Mouse (Mus musculus) embryonic fibroblast, embryonic 13.5 days (primary cell): ENCODE results near the gene Dtx1. TPM values are rescaled to one million over a fixed set of nuclear protein-coding genes. Genes with fewer than 3 reads are reported as not detected.

Experiments used
- H3K27ac ChIP-seq: 2 replicates; pipeline ENCODE4 v1.5.1; 2012; ENCODE audit warnings: low read length, control low read depth, inconsistent platforms; ENCODE audit not compliant: insufficient read depth
- H3K4me1 ChIP-seq: 2 replicates; pipeline ENCODE4 v1.6.1; 2011; ENCODE audit warnings: low read length; ENCODE audit not compliant: control insufficient read depth, insufficient read depth
- H3K4me3 ChIP-seq: 2 replicates; pipeline ENCODE4 v1.5.1; 2011; ENCODE audit warnings: mild to moderate bottlenecking, control low read depth, low read length; ENCODE audit not compliant: insufficient read depth
- CTCF ChIP-seq: IDR thresholded peaks from 2 replicates; pipeline ENCODE4 v1.5.1; 2011; ENCODE audit warnings: mild to moderate bottlenecking, control low read depth, low read length, moderate library complexity, borderline replicate concordance; ENCODE audit not compliant: insufficient read depth
- POLR2A ChIP-seq: IDR thresholded peaks from 2 replicates; pipeline ENCODE4 v1.6.1; 2011; ENCODE audit warnings: low read depth, mild to moderate bottlenecking, control low read depth, low read length, moderate library complexity
- polyA plus RNA-seq: library from polyadenylated mRNA; stranded (reverse); fragments of >200 nt; gene quantifications from 2 replicates; pipeline ENCODE4 v1.2.4, GENCODE M21; 2011; ENCODE audit warnings: low read depth; ENCODE audit not compliant: missing spikeins, insufficient read length

Dtx1 gene
- not detected in 2 replicates for polyA plus RNA-seq

DNA sequence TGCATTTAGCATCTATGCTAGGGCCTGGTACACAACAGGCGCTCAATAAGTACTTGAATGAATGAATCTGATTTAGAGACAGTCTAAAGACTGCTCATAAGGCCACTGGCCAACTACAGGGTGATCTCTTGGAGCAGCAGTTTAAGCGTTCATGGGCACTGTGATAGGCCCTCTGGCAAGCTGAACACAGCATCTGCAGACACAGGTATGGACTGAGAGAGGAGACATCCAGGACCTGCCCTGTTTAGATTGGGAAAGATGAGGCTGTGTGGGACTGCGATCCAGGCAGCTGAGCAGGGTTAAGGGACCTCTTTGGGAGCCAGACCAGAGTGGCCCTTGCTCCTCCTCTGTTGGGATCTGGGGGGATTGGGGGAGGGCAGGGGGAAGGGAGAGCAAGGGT is at the start of gene Dtx1:
Gene Dtx1 (minus strand): TSS at position 101 of the 400 bp plus-strand sequence.
- TF ChIP-seq CTCF (no peak), POLR2A (no peak)
- Histone ChIP-seq H3K27ac (no peak within 1 kb of the TSS), H3K4me3 (peak within 1 kb of the TSS; percentile 14; the same call in 1 of the 2 replicates), H3K4me1 (no peaks in the 10 kb centered on the region)

GRCm38 (mm10) chr5:120754215-120754614 is 42.5 kb upstream of the Dtx1 start:
- Histone ChIP-seq H3K4me3 (no peak overlapping the region), H3K4me1 (no peaks in the 10 kb centered on the region), H3K27ac (no peak overlapping the region)
- no peak for TF ChIP-seq POLR2A
- no peak for TF ChIP-seq CTCF

DNA sequence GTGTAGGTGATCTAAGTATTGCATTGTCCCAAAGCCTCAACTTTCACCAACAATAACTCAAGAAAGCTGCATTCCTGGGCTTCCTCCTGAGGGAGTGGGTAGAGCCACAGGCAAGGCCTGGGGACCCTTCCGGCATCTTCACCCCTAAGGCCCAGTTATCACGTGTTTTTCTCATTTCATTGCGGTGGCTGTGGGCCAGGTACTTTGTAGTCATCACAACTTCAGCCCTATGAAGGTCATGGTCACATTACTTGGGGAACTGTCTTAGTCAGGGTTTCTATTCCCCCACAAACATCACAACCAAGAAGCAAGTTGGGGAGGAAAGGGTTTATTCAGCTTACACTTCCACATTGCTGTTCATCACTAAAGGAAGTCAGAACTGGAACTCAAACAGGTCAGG is 41.1 kb upstream of the Dtx1 start:
- no peaks in the 10 kb centered on the region for H3K4me1 ChIP-seq
- H3K27ac ChIP-seq, result no peak overlapping the region
- TF ChIP-seq CTCF (no peak), POLR2A (no peak)
- H3K4me3 ChIP-seq, result no peak overlapping the region

DNA sequence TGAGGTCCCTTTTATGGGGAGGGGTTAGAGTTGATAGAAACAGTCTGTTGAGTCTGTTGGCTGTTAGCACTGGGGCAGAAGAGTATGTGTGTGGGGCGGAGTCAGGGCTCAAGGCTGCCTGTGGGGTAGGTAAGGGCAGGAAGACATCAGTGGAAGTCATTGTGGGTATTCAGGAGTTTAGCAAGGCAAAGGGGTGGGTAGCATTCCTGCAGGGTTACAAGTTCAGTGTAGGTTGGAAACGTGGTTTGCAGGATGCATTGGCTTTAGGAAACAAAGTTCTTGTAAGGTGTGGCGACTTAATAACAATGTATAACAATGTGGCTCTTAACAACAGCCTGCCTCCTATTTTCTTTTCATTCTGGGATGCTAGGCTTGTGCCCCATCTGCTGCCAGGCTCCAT is 39.5 kb upstream of the Dtx1 start:
- no peak for TF ChIP-seq POLR2A
- TF ChIP-seq CTCF, result no peak
- Histone ChIP-seq H3K4me3 (no peak overlapping the region), H3K4me1 (no peaks in the 10 kb centered on the region), H3K27ac (no peak overlapping the region)

DNA sequence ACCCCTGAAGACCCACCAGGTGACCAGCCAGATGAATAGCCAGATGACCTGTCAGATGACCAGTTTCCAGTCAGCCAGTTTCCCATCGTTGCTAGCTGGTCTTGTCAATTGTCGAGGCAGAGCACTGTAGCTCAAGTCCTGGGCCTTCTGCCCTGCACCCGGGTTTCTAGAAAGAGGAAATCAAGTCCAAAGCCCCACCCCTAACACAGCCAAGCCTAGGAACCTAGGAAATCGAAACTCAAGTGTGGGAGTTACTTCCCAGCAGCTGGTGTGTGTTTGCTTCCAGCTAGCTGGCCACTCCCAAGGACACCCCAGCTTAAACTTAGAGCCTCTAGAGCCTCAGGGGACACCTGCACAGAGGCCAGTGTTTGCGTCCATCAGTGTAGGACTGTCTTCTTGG is 38.0 kb upstream of the Dtx1 start, which contains the start of gene Oas2:
Gene Oas2 (minus strand): TSS at position 166 of the 400 bp plus-strand sequence.
- TF ChIP-seq CTCF (no peak), POLR2A (no peak)
- Histone ChIP-seq H3K4me1 (no peaks in the 10 kb centered on the region), H3K4me3 (no peak within 1 kb of the TSS), H3K27ac (no peak within 1 kb of the TSS)

DNA sequence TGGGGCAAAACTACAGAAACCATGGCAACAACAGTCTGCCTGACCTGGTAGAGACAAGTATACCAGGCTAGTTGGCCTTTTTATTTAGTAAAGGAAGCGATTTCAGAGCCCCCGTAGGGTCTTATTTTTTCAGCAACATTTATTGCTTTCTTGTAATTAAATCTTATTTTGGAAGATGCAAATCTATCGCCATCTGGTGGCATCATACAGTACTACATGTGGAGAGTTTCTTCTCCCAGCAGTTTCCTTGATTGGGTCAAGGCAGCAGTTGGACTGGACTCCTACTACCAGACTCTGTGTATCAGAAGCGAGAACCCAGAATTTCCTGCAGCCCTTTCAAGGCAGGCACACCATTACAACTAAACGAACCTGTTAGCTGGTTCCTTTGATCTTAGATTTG is 34.7 kb upstream of the Dtx1 start:
- no peak overlapping the region for H3K4me3 ChIP-seq
- no peak for TF ChIP-seq CTCF
- TF ChIP-seq POLR2A, result no peak
- no peaks in the 10 kb centered on the region for H3K4me1 ChIP-seq
- no peak overlapping the region for H3K27ac ChIP-seq

GRCm38 (mm10) chr5:120742125-120742524 is 30.4 kb upstream of the Dtx1 start:
- Histone ChIP-seq H3K4me1 (no peaks in the 10 kb centered on the region), H3K27ac (no peak overlapping the region), H3K4me3 (no peak overlapping the region)
- TF ChIP-seq POLR2A (no peak), CTCF (peak; percentile 16; the same call in 1 of the 2 replicates)

- TF ChIP-seq POLR2A, result no peak
- no peak for TF ChIP-seq CTCF
- H3K4me1 ChIP-seq, result no peaks in the 10 kb centered on the region
- no peak overlapping the region for H3K4me3 ChIP-seq
- no peak overlapping the region for H3K27ac ChIP-seq
These were observed 22.8 kb upstream of the Dtx1 start for GRCm38 (mm10) chr5:120734380-120734990.

DNA sequence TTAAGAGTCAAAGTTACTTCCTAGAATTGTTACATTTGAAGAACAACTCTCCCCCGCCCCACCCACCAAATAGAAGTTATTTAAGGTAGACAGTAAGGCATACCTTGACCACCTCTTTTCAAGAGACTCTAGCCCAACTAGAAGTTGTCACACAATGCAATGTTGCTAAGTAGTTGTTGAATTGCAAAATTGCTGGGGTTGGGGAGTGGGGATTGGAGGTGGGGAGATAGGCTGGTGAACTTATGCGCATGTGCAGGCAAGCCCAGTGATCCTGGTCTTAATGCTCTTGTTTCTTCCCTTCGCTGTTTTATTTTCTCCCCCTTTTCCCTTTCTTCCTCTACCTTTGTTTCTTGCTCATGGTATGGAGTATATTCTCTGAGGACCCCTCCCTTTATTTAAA is 22.0 kb upstream of the Dtx1 start:
- no peak overlapping the region for H3K4me3 ChIP-seq
- TF ChIP-seq POLR2A (no peak), CTCF (no peak)
- no peaks in the 10 kb centered on the region for H3K4me1 ChIP-seq
- H3K27ac ChIP-seq, result no peak overlapping the region

DNA sequence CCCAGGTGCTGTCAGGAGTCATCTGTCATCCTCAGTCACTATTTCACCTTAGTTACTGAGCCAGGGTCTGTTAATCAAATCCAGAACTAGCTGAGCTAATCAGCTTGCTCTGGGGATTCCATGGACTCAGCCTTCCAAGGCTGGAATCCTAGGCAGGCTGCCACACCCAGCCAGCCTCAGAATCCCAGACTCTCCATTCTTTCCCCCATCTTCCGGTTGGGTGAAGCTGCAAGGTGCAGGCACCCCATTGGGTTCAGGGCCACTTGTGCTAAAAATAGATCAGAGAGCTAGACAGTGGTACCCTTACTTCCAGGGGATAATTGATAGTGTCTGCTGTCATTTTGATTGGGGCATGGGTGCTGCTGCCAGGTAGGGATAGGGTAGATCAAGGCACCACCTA is 21.0 kb upstream of the Dtx1 start:
- TF ChIP-seq POLR2A (no peak), CTCF (no peak)
- Histone ChIP-seq H3K4me3 (no peak overlapping the region), H3K27ac (no peak overlapping the region), H3K4me1 (no peaks in the 10 kb centered on the region)

DNA sequence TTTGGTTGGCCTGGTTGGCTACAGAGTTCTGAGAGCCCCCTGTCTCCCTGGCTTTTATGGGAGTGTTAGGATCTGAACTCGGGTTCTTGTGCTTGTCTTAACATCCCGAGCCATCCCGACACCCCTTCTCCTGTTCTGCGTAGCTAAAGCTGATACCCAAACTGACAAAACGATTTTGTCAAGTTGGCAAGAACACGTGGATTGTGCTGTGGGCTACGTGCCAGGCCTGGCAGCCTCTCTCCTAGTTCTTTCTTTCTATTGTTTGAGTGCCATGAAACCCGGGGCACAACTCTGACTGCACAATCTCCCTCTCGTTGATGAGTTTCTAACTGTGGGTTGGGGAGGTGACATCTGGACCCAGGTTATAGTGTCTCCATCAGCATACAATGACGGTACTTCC is 17.6 kb upstream of the Dtx1 start:
- no peak overlapping the region for H3K4me3 ChIP-seq
- H3K27ac ChIP-seq, result no peak overlapping the region
- no peak for TF ChIP-seq CTCF
- TF ChIP-seq POLR2A, result no peak

More for the DNA sequence above, 17.6 kb upstream of the Dtx1 start:
- no peaks in the 10 kb centered on the region for H3K4me1 ChIP-seq
